Mouse (Mus musculus) small intestine, adult 2 months (tissue): ENCODE results near the gene Ufsp1. TPM values are rescaled to one million over a fixed set of nuclear protein-coding genes. Genes with fewer than 3 reads are reported as not detected.

ENCODE experiments used
- H3K27ac ChIP-seq: fragments of 200-500 bp; 2 replicates; pipeline ENCODE4 v1.5.1; 2012; ENCODE audit warnings: low read depth, low read length, control low read depth, inconsistent platforms; ENCODE audit not compliant: insufficient read depth
- H3K27me3 ChIP-seq: fragments of 200-500 bp; 2 replicates; pipeline ENCODE4 v1.6.1; 2012; ENCODE audit warnings: mild to moderate bottlenecking, moderate library complexity, low read length, inconsistent platforms; ENCODE audit not compliant: control insufficient read depth, insufficient read depth
- H3K36me3 ChIP-seq: fragments of 200-500 bp; 2 replicates; pipeline ENCODE4 v1.6.1; 2012; ENCODE audit warnings: mild to moderate bottlenecking, low read length, control low read depth, inconsistent platforms; ENCODE audit not compliant: control insufficient read depth, insufficient read depth
- H3K4me1 ChIP-seq: fragments of 200-500 bp; 2 replicates; pipeline ENCODE4 v1.6.1; 2012; ENCODE audit warnings: low read length, inconsistent platforms, mixed read lengths; ENCODE audit not compliant: control insufficient read depth, insufficient read depth, insufficient read length
- H3K4me3 ChIP-seq: fragments of 200-500 bp; 2 replicates; pipeline ENCODE4 v1.5.1; 2012; ENCODE audit warnings: low read depth, mild to moderate bottlenecking, control low read depth, inconsistent platforms, low read length, moderate library complexity
- CTCF ChIP-seq: fragments of 200-500 bp; IDR thresholded peaks from 2 replicates; pipeline ENCODE4 v1.5.1; 2012; ENCODE audit warnings: low read depth, mild to moderate bottlenecking, control low read depth, inconsistent platforms, low read length, moderate library complexity, mixed read lengths; ENCODE audit not compliant: insufficient replicate concordance, insufficient read length; ENCODE audit errors: extremely low read depth
- POLR2A ChIP-seq: fragments of 200-500 bp; IDR thresholded peaks from 2 replicates; pipeline ENCODE4 v1.6.1; 2012; ENCODE audit warnings: low read depth, mild to moderate bottlenecking, control low read depth, inconsistent platforms, low read length, moderate library complexity
- WGBS: fragments of 180-500 bp; shearing (Covaris S2); methylation state at CpG from one replicate; pipeline ENCODE4 v1.1.7; 2018; 5-methylcytosine and 5-hydroxymethylcytosine counted together
- polyA plus RNA-seq: library from polyadenylated mRNA; depleted of rRNA; stranded (reverse); fragments of >200 nt; gene quantifications from 2 replicates; pipeline ENCODE4 v1.2.3, GENCODE M21; 2012

The Ufsp1 gene
- polyA plus RNA-seq, 1 experiment, result 10.9 TPM

DNA sequence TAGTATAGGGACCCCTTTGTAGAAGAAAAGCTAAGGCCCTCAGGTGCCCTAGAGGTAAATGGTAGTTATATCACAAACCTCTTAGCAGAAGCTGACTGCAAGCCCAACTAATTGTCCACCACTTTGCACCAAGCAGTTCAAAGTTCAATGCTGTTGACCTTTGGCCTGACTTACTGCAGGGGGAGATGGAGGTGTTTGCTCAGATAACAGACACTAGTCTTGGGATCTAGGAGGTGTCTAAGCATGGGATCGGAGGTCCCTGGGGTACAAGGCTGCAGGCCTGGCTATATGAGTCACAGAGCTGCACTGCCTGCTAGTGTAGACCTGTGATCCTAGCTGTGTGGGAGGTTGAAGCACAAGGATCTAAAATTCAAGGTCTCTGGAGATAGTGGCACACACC is 24.1 kb downstream of the Ufsp1 start:
- TF ChIP-seq CTCF, result no peak
- no peak for TF ChIP-seq POLR2A
- H3K4me3 ChIP-seq, result no peak overlapping the region
- H3K27ac ChIP-seq, result no peak overlapping the region
- peaks cover 28% of the 10 kb centered on the region for H3K4me1 ChIP-seq
- 42% methylated on average over 1 of the region's 1 CpGs for WGBS
- no peaks in the 10 kb centered on the region for H3K27me3 ChIP-seq
- H3K36me3 ChIP-seq, result no peaks in the 10 kb centered on the region; the same call in 1 of the 2 replicates

DNA sequence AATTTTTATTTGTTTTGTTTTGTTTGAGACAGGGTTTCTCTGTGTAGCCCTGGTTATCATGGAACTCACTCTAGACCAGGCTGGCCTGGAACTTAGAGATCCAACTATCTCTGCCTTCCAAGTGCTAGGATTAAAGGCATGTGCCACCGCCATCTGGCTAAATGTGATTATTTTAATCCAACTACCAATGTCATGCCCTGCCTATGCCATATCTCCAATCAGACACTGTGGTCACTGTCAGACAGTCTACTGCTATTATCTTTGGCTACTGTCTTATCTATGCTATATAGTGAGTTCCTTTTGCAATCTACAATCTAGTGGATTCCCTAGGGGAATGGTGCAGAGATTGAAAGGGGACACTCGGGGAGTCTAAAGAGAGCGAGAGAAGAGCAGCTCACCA is 26.6 kb downstream of the Ufsp1 start:
- Histone ChIP-seq H3K4me3 (no peak overlapping the region), H3K27ac (no peak overlapping the region), H3K36me3 (peaks cover 7% of the 10 kb centered on the region), H3K27me3 (no peaks in the 10 kb centered on the region), H3K4me1 (peaks cover 10% of the 10 kb centered on the region)
- WGBS, result 96% methylated on average over 3 of the region's 3 CpGs
- TF ChIP-seq CTCF (no peak), POLR2A (no peak)

DNA sequence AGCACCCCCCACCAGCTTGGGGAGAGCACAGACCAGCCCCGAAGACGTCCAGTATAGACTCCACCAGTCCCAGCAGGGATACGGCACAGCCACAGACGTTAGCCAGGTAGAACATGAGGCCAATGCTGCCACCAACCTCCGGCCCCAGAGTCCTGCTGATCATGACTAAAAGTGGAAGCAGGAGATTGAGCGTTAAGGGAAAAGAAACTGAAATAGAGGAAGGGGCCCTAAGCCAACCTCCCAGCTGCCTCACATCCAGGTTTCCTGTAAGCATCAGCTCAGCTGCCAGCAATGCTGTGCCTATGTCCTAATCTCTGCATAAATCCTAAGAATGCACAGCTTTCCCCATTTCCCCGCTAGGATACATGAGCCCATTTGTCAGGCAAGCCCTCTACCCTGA is 36.5 kb downstream of the Ufsp1 start:
- Histone ChIP-seq H3K27me3 (no peaks in the 10 kb centered on the region), H3K4me1 (no peaks in the 10 kb centered on the region; the same call in 1 of the 2 replicates), H3K4me3 (no peak overlapping the region), H3K27ac (no peak overlapping the region), H3K36me3 (no peaks in the 10 kb centered on the region; the same call in 1 of the 2 replicates)
- WGBS, result 84% methylated on average over 7 of the region's 7 CpGs
- TF ChIP-seq POLR2A, result no peak
- TF ChIP-seq CTCF, result no peak

- TF ChIP-seq CTCF, result no peak
- no peak for TF ChIP-seq POLR2A
- H3K27ac ChIP-seq, result no peak overlapping the region
- no peaks in the 10 kb centered on the region for H3K27me3 ChIP-seq
- H3K4me1 ChIP-seq, result peaks cover 12% of the 10 kb centered on the region; the same call in 1 of the 2 replicates
- 17% methylated on average over 15 of the region's 15 CpGs for WGBS
- H3K36me3 ChIP-seq, result no peaks in the 10 kb centered on the region
- peak overlapping the region; percentile 94 for H3K4me3 ChIP-seq
These were observed 38.6 kb downstream of the Ufsp1 start for GRCm38 (mm10) chr5:137332857-137333511.

GRCm38 (mm10) chr5:137333512-137334174 is 39.2 kb downstream of the Ufsp1 start, which contains the start of gene Slc12a9:
TSS of gene Slc12a9 (minus strand) at chr5:137333597.
- peaks cover 12% of the 10 kb centered on the region; the same call in 1 of the 2 replicates for H3K4me1 ChIP-seq
- H3K4me3 ChIP-seq, result peak within 1 kb of the TSS; percentile 94
- no peaks in the 10 kb centered on the region for H3K27me3 ChIP-seq
- WGBS, result under 1% methylated on average over 44 of the region's 44 CpGs
- no peaks in the 10 kb centered on the region for H3K36me3 ChIP-seq
- H3K27ac ChIP-seq, result no peak within 1 kb of the TSS
- TF ChIP-seq CTCF (peak; percentile 72), POLR2A (peak; percentile 37)

- Histone ChIP-seq H3K4me1 (peaks cover 17% of the 10 kb centered on the region), H3K36me3 (no peaks in the 10 kb centered on the region), H3K4me3 (peak overlapping the region; percentile 94; the same call in 1 of the 2 replicates), H3K27me3 (no peaks in the 10 kb centered on the region), H3K27ac (no peak overlapping the region)
- WGBS, result 19% methylated on average over 10 of the region's 10 CpGs
- no peak for TF ChIP-seq CTCF
These were observed 39.9 kb downstream of the Ufsp1 start for GRCm38 (mm10) chr5:137334317-137334716.

- H3K4me3 ChIP-seq, result no peak overlapping the region
- H3K4me1 ChIP-seq, result peaks cover 18% of the 10 kb centered on the region
- H3K27me3 ChIP-seq, result no peaks in the 10 kb centered on the region
- no peak overlapping the region for H3K27ac ChIP-seq
- H3K36me3 ChIP-seq, result no peaks in the 10 kb centered on the region
- TF ChIP-seq CTCF (no peak), POLR2A (no peak)
- 50% methylated on average over 6 of the region's 6 CpGs for WGBS
These were observed 40.6 kb downstream of the Ufsp1 start for GRCm38 (mm10) chr5:137335066-137335465.
